Mouse (Mus musculus): ENCODE results near the gene Ube2b.

Ube2b gene

DNA sequence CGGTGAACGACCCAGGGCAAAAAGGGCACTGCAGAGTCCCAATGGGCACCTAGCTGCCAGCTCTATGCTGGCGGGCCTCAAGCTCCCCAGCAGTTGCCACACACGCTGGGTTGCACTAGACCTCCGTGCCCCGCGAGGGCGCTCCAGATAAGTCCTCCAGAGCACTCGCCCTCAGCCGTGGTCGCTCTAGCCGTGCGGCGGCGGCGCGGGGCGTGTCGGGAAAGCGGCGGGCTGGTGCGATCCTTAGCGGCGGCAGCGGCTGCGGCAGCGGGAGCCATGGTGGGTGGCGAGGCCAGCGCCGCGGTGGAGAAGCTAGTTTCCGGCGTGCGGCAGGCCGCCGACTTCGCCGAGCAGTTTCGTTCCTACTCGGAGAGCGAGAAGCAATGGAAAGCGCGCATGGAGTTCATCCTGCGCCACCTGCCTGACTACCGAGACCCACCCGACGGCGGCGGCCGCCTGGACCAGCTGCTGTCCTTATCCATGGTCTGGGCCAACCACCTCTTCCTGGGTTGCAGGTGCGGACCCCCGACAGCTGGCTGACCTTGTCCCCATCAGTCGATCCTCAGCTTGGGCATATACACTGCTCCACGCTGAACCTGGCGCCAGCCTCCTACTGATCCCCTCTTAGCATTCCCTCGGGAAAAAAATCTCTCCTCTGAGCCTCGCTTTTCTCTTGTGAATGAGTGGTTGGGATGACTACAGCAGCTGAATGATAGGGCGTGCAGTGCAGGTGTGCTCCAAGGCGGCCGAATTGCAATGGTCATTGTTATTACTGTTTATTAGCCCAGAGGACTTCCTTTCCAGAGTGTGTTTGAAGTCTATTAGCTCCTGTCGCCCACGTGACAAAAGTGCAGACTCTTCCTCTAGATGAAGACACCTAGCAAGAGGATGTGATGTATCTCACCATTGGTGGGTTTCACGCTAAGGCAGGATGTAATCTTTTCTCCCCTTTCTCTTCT is 32.8 kb downstream of the Ube2b start, which contains the start of gene Cdkn2aipnl:
TSS of gene Cdkn2aipnl (plus strand) at position 219 of the 959 bp plus-strand sequence.
- DNase-seq (ENCODE audit: low read depth) = peak; percentile 79

DNA sequence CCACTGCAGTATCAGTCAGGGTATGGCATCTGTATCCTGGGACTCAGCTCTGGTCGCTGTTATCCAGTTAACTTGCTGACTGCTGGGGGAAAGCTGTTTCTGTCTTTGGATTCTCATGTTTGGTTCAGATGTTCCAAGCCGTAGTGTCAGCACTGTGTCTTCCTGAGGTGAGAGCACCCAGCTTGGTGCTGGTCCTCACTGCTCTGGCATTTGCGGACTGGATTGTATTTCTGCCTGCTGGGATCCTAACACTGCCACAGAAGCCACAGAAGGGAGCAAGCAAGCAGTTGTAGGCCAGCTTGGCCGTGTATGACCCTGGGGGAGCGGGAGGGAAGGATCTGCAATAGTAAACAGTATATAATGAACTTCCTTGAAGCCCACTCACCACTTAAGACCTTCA is 33.9 kb downstream of the Ube2b start:
- DNase-seq (ENCODE audit: low read depth) = no peak

DNA sequence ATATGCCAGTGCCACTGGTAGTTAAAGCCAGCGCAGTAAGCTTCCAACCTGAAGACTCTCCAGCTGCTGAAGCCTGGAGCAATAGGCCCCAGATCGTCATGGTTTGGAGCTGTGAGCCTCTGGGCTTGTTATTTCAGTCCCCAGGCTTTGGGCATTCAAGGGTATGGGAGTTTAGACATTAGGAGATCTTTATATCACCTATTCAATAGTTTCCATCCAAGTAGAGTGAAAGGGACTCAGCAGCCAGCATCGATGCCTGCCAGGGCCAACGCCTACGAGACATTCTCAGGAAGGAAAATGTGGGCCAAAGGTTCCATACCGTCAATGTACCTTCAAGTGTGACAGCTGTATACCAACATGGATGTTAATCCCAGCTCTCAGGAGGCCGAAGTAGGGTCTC is 38.3 kb downstream of the Ube2b start:
- no peak for DNase-seq (ENCODE audit: low read depth)

DNA sequence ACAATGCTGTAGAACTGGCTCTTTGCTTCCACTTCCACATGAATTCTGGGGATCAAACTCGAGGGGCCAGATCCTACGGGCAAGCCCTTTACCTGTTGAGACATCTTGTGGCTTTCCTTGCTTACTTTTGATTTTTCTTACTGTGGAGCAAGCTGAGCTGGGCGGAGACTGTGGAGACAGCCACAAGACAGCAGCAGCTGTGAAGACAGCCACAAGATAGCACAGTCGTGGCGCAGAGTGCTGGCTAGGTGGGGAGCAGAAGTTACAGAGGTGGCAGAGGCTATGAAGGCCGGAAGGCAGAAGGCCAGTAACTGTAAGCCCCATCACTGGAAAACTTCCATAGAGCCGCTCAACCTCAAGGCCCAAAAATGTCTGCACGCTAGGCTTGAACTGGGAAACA is 38.8 kb downstream of the Ube2b start:
- no peak for DNase-seq (ENCODE audit: low read depth)

DNA sequence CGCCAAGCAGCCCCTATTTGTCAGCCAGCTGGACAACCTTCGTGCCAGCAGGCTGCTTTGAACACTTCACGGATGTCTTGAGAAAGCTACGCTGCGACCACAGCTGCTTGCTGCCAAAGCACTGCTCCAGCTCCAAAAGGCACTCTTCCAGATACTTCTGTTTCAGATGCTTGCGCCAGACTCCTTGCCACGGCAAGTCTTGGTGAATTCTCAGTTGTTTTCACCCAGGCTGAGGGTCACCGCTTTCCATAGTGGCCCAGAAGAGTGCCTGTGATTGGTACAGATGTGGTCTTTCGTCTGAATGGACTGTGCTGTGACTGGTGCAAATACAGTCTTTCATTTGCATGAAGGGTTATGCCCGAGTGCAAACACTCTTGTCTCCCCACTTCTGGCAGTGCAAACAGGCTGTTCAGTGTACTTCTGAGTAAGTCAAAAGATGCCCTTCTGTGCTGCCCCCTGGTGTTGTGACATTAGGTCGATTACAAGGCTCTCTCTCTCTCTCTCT is 39.5 kb downstream of the Ube2b start:
- DNase-seq (ENCODE audit: low read depth) = peak; percentile 94

- peak; percentile 70 for DNase-seq (ENCODE audit: low read depth)
Measured at GRCm38 (mm10) chr11:51960061-51960460, 40.5 kb downstream of the Ube2b start.

- no peak for DNase-seq (ENCODE audit: low read depth)
Measured at GRCm38 (mm10) chr11:51959511-51959910, 41.1 kb downstream of the Ube2b start.

DNA sequence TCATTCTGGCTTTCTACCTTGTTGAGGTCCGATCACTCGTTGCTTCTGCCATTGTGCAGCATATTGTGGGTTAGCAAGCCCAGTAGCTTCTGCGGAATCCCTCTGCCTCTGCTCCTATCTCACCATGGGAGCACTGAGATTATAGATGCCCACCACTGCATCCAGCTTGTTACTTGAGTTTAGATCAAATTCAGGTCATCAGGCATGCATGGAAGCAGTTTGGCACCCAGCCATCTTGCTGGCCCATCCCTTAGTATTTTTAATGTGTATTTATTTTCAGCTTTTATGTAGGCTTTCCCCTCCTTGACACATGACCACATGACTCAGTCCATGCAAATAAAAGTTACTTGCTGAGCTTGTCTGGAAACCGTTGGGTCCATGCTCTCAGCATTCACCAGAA is 42.8 kb downstream of the Ube2b start:
- no peak for DNase-seq (ENCODE audit: low read depth)

- DNase-seq (ENCODE audit: low read depth) = no peak
Measured at GRCm38 (mm10) chr11:51956112-51956511, 44.5 kb downstream of the Ube2b start.

- DNase-seq (ENCODE audit: low read depth) = no peak
Measured at GRCm38 (mm10) chr11:51951861-51952420, 48.6 kb downstream of the Ube2b start.

DNA sequence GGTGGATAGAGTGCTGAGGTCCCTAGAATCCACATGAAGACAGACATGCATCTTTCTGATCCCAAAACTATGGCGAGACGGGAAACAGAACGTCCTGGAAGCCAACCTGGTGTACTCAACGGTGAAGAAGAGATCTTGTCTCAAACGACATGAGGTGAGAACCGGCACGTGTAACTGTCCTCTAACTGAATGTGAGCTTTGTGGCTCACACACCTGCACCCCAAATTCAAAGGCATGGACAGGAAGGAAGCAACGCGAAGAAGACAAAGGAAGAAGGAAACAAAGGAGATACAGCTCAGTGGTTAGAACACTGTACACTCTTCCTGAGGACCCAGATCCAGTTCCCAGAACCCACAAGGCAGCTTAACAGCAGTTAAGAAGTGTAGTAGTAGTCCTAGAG is 50.6 kb downstream of the Ube2b start:
- DNase-seq (ENCODE audit: low read depth) = no peak

DNA sequence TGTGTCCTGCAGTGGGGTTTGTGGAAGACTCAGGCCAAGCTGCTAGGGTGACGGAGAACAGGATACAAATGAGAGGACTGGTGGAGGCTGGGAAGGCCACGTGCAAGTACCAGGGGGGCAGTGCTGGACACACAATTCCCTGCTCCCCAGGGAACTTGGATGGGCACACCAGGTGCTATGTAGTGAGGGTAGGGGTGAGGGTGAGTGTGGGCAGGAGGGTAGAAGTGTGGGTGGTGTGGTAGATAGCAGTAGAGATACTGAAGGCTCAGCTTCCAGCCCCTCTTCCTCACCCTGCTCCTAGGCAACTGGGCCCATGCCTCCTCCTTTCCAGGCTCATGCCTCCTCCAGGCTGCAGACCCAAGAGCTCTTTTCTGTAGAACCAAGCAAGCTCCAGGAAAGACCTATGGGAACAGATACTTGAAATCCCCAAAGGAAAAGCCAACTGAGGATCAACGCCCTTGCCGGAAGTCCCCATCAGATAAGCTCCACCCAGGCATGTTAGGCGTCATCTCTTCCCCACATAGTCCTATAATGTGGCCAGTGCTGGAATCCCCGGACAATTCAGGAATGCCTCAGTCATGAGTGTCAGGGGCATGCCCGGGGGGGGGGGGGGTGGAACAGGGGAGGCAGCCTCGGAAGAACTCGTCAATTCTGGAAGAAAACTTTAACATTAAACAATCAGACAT is 51.3 kb downstream of the Ube2b start:
- no peak for DNase-seq (ENCODE audit: low read depth)

DNA sequence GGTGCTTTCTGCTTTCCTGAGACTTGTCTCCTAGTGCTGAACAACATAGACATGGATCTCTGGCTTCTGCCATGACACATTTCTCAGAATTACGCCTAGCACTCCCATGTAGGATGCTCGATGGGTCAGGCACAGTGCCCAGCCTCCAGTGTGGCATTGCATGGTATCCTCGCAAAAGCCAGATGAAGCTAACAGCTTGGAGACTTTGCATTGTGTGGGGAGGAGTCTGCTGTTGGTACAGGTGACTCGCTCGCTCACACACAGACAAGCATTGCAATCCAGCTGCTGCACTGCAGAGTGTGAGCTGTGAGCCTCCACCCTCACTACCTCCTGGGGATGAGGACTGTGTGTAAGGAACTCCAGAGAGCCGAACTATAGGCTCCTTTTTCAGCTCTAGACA is 54.4 kb downstream of the Ube2b start:
- no peak for DNase-seq (ENCODE audit: low read depth)

- peak; percentile 59 for DNase-seq (ENCODE audit: low read depth)
Measured at GRCm38 (mm10) chr11:51945548-51945947, 55.0 kb downstream of the Ube2b start.

DNA sequence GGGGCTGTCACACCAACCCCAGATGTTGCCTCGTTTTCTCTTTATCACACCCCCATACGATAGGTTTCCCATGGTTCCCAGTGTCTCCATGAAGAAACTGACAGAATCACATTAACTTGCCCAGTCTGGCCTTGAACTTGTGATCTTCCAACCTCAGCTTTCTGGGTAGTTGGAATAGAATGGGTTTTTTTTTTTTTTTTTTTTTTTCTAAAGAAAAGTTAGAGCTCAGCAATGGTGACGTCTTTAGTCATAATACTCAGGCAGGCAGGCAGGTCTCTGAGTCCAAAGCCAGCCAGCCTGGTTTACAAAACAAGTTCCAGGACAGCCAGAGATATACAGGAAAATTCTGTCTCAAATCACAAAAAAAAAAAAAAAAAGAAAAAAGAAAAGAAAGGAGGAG is 56.3 kb downstream of the Ube2b start:
- no peak for DNase-seq (ENCODE audit: low read depth)

DNA sequence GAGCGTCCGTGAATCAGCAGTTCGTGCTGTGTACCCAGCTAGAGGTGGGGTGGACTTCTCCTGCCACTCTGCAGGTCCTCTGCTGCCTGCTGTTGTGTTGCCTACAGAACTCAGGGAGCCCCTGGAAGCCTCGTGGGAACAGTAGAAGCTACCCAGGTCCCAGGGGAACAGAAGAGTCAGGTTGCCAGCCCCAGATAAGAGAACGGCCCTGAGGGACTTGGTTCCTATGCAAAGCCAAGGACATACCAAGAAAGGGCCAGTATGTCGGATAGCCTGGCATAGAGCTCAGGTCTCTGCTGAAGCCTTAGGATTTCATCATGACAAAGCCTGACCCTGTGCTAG is 57.1 kb downstream of the Ube2b start:
- DNase-seq (ENCODE audit: low read depth) = no peak

GRCm38 (mm10) chr11:51942602-51943499 is 57.7 kb downstream of the Ube2b start:
- DNase-seq (ENCODE audit: low read depth) = no peak

GRCm38 (mm10) chr11:51940511-51940955 is 60.0 kb downstream of the Ube2b start:
- peak; percentile 73 for DNase-seq (ENCODE audit: low read depth)

DNA sequence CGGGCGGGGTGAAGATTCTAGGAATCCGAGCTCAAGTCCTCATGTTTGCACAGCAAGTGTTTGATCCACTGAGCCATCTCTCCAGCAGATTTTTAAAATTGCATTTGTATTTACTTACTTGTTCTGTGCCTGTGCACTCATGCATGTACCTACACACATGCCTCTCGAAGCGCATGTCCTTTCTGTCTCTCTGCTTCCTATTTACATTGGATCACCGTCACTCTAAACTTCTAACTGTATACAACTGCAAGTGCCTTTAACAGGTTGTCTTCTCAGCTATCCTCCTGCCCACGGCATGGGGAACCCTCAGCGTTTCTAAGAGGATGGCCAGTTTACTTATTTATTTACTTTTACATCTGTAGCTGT is 61.0 kb downstream of the Ube2b start:
- no peak for DNase-seq (ENCODE audit: low read depth)

GRCm38 (mm10) chr11:51938817-51939589 is 61.6 kb downstream of the Ube2b start:
- DNase-seq (ENCODE audit: low read depth) = no peak

DNA sequence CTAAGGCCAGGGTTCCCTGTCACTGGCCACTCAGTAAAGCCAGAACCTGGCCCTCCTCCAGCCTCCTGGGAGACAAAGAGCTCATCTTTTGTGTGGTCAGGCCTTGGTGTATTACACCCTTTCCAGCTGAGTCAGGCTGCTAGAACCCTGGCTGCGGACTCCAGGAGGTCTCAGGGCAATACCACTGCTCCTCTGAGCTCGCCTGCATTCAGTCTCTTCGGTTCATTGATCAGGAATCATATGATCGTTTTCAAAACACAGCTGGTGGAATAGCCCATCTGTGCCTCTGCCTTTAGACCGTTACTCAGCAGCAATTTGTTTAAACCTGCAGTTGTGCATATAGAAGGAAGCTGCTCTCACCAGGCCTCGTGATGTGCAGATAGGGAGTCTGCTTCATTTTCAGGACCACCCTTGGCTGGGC is 63.2 kb downstream of the Ube2b start:
- DNase-seq (ENCODE audit: low read depth) = no peak
